Comparison of ENCODE assay signal across 10 mouse cellular contexts in genomic region chr4:141421423-141421822, GRCm38 (mm10). TPM values are rescaled to one million over a fixed set of nuclear protein-coding genes. Genes with fewer than 3 reads are reported as not detected.
DNase-seq lines count a peak whose midpoint lies in the region; TF ChIP-seq lines count a peak whose summit lies in the region.
"Had no signal": no experiment of that assay in that cellular context is flagged by ENCODE, and none has a peak within 500 bp of the region (broad histone marks: within the 10 kb centered on the region; RNA-seq: fewer than 3 reads in every experiment).

No protein-coding gene starts in this region.

- H3K27ac ChIP-seq in gastrocnemius, adult 2 months: peak overlapping the region; percentile 92
- H3K27ac ChIP-seq: forebrain, embryonic 15.5 days; midbrain, embryonic 12.5 days had no signal

- intact Hi-C loops in gastrocnemius, adult 2 months (cut with DNase I): no loop called here
- intact Hi-C loops in heart, postnatal 10 days (cut with DNase I): no loop called here
- intact Hi-C loops in left cerebral cortex, postnatal 25 days (cut with DNase I): no loop called here

- peak overlapping the region; percentile 75 for H3K4me3 ChIP-seq in gastrocnemius, adult 2 months
- H3K4me3 ChIP-seq: forebrain, embryonic 15.5 days; midbrain, embryonic 12.5 days had no signal

- TF ChIP-seq CTCF in gastrocnemius, adult 2 months (IDR thresholded peaks at IDR 0.05): peak; percentile 16; the same call in 1 of the 2 replicates

- peak; percentile 71 for DNase-seq in kidney, postnatal 10 days
- no peak for DNase-seq in kidney, adult 8-10 months
- peak; percentile 89 for DNase-seq in gastrocnemius, adult 2 months
- DNase-seq in heart, postnatal 10 days: peak; percentile 92 to 93
- peak; percentile 76 for DNase-seq in skeletal muscle tissue, adult 2 months (ENCODE audit: low read depth, low spot score)
- DNase-seq in urinary bladder, postnatal 10 days (ENCODE audit: low spot score): no peak
- DNase-seq in left cerebral cortex, postnatal 25 days (ENCODE audit: low spot score in 2 of 2): no peak
- DNase-seq in thymus, postnatal 25 days: no peak

RNA-seq across cellular contexts. Expression of gene Hspb7, which starts 0.8 kb away (rescaled TPM):
- total RNA-seq in gastrocnemius, adult 2 months (2021): 100 to 1,000 TPM; 223 to 468 TPM
- 1,000 to 10,000 TPM; 1,029 to 1,075 TPM for total RNA-seq in heart, postnatal 10 days (2021)
- total RNA-seq in left cerebral cortex, postnatal 25 days (2021): under 1 TPM; 0.39 to 0.66 TPM

RNA-seq across cellular contexts. Expression of gene Clcnkb, which starts 5.6 kb away (rescaled TPM):
- under 1 TPM in 1 of 2 experiments, not detected in 1; 0.25 TPM for total RNA-seq in gastrocnemius, adult 2 months (2021)
- total RNA-seq in heart, postnatal 10 days (2021): 1 to 10 TPM in 1 of 2 experiments, under 1 TPM in 1; 0.91 to 1.2 TPM
- not detected for total RNA-seq in left cerebral cortex, postnatal 25 days (2021)

RNA-seq across cellular contexts. Expression of gene Srarp, which starts 14.5 kb away (rescaled TPM):
- 1 to 10 TPM in 1 of 2 experiments, under 1 TPM in 1; 0.92 to 1.6 TPM for total RNA-seq in gastrocnemius, adult 2 months (2021)
- total RNA-seq in heart, postnatal 10 days (2021): not detected
- 1 to 10 TPM; 4.7 to 6.0 TPM for total RNA-seq in left cerebral cortex, postnatal 25 days (2021)

RNA-seq across cellular contexts. Expression of gene Clcnka, which starts 22.9 kb away (rescaled TPM):
- total RNA-seq in gastrocnemius, adult 2 months (2021): not detected
- total RNA-seq in heart, postnatal 10 days (2021): not detected
- total RNA-seq in left cerebral cortex, postnatal 25 days (2021): not detected

RNA-seq across cellular contexts. Expression of gene Zbtb17, which starts 23.0 kb away (rescaled TPM):
- total RNA-seq in gastrocnemius, adult 2 months (2021): 10 to 100 TPM; 30.2 to 30.6 TPM
- total RNA-seq in heart, postnatal 10 days (2021): 10 to 100 TPM; 18.0 to 21.9 TPM
- 10 to 100 TPM; 42.1 to 43.3 TPM for total RNA-seq in left cerebral cortex, postnatal 25 days (2021)

Comparison
In these comparisons a context has a peak if more than half of its experiments do, and no peak if none do; other contexts are left out.
1. DNase-seq: peak in kidney, postnatal 10 days (single experiment), gastrocnemius, adult 2 months (single experiment), heart, postnatal 10 days (2 of 2) and skeletal muscle tissue, adult 2 months (single experiment); none in kidney, adult 8-10 months (0 of 2), urinary bladder, postnatal 10 days (single experiment), left cerebral cortex, postnatal 25 days (0 of 2) and thymus, postnatal 25 days (single experiment).
2. RNA of gene Hspb7, which starts 0.8 kb away (total RNA-seq): 1,029 to 1,075 TPM in heart, postnatal 10 days and 223 to 468 TPM in gastrocnemius, adult 2 months; 0.39 to 0.66 TPM in left cerebral cortex, postnatal 25 days; every median in the first group is over 100 times any median in the second.